Mouse (Mus musculus): ENCODE measurements around the gene B4galnt2. TPM values are rescaled to one million over a fixed set of nuclear protein-coding genes. Genes with fewer than 3 reads are reported as not detected.
A peak's percentile ranks its signal among the peaks of the same experiment; 100 is the strongest.

B4galnt2 gene
- total and polyA plus RNA-seq, 3 experiments, result 0.15 to 4.5 TPM; not detected in 1

DNA sequence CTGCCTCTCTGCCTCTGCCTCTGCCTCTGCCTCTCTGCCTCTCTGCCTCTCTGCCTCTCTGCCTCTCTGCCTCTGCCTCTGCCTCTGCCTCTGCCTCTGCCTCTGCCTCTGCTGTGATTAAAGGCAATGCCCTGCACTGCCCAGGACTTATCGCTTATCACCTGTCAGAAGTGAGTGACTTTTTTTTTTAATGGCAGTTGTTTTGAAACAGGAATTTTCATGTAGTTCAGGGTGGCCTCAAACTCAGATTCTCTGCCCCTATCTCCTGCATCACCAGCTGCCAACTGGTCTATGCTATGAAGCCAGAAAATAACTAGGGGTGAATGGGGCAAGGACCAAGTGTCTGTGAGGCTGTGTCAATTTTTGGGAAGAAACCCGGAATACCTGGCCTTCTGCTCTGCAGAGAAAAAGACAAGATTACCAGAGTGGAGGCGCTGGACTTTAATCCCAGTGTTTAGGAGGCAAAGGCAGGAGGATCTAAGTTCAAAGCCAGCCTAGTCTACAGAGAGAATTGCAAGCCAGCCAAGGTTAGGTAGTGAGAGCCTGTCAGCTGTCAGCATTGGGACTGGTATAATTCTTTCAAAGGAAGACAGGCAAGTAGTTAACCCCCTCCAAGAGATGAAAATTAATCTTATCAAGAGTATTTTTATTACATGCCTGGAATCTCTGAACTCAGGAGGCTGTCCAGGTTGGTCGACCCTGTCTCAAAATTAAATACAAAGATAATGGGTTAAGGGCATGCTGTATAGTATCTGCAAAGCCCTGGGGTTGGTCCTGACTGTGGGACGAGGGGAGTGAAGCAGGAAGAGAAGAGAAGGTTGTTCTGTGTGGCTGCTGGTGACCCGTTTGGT lies 88.1 kb downstream of the B4galnt2 start (continued):
- TF ChIP-seq JUND (IDR thresholded peaks at IDR 0.05; ENCODE audit: low read depth, low read length) (no peak), NELFE (IDR thresholded peaks at IDR 0.05; ENCODE audit: low read depth, low read length) (no peak; the same call in 1 of the 2 replicates), SMC3 (IDR thresholded peaks at IDR 0.05; ENCODE audit: low read depth, low read length) (no peak), MYC (IDR thresholded peaks at IDR 0.05; ENCODE audit: low read depth, low read length) (no peak)

DNA sequence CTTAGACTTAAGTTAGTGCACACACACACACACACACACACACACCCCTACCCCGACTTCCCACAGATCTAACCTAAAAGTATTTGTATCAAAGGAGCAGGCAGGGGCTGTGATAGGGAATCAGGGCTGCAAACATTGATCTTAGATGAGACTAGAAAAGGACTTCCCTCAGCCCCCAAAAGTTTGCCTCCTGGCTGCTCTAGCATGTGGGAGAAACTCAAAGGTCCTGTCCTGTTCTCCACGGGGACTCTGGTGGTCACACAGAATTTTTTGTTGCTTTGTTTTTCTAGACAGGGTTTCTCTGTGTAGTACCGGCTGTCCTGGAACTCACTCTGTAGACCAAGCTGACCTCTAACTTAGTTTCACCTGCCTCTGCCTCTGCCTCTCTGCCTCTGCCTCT lies 89.1 kb downstream of the B4galnt2 start:
- Histone ChIP-seq H3K9me3 (replicated peaks; ENCODE audit: insufficient read depth, low read length) (no peaks in the 10 kb centered on the region), H3K9ac (ENCODE audit: control insufficient read depth, low read depth, low read length, poor library complexity, severe bottlenecking) (peak overlapping the region; percentile 85), H3K4me1 (ENCODE audit: control insufficient read depth in 1 of 2, insufficient read depth in 2 of 2, low read length in 2 of 2) (peaks cover 29 to 44% of the 10 kb centered on the region in 2 experiments), H3K79me2 (ENCODE audit: control insufficient read depth, insufficient read depth, low read length, poor library complexity) (peaks cover 5% of the 10 kb centered on the region; the same call in 1 of the 2 replicates), H3K27me3 (ENCODE audit: control insufficient read depth in 1 of 2, insufficient read depth in 2 of 2, low read length in 2 of 2) (no peaks in the 10 kb centered on the region), H3K4me3 (ENCODE audit: control insufficient read depth in 1 of 2, insufficient read depth in 1 of 2, low read depth in 2 of 2, low read length in 2 of 2) (peak overlapping the region; percentile 69 to 93; a peak in 3 of 4 replicates), H3K36me3 (ENCODE audit: control insufficient read depth in 1 of 2, insufficient read depth in 2 of 2, low read length in 2 of 2) (peaks cover 0 to 32% of the 10 kb centered on the region in 2 experiments; a peak in 2 of 4 replicates), H3K27ac (ENCODE audit: control insufficient read depth, low read depth, low read length) (no peak overlapping the region)
- TF ChIP-seq BHLHE40 (IDR thresholded peaks at IDR 0.05; ENCODE audit: borderline replicate concordance, low read depth, low read length) (no peak), TAL1 (IDR thresholded peaks at IDR 0.05; ENCODE audit: low read length) (no peak), GABPA (IDR thresholded peaks at IDR 0.05; ENCODE audit: low read depth, low read length) (no peak), RAD21 (IDR thresholded peaks at IDR 0.05; ENCODE audit: low read depth, low read length) (no peak), MAX (IDR thresholded peaks at IDR 0.05; ENCODE audit: low read length) (no peak), NRF1 (IDR thresholded peaks at IDR 0.05; ENCODE audit: insufficient read depth, low read depth, low read length, poor library complexity, severe bottlenecking) (no peak), CHD2 (IDR thresholded peaks at IDR 0.05; ENCODE audit: low read length) (no peak), SIN3A (IDR thresholded peaks at IDR 0.05; ENCODE audit: low read length) (no peak), GATA1 (IDR thresholded peaks at IDR 0.05; ENCODE audit: low read depth, low read length) (no peak), ELF1 (IDR thresholded peaks at IDR 0.05; ENCODE audit: low read depth, low read length) (no peak), MXI1 (IDR thresholded peaks at IDR 0.05; ENCODE audit: low read depth, low read length) (no peak), RCOR1 (IDR thresholded peaks at IDR 0.05; ENCODE audit: low read depth, low read length) (no peak), UBTF (IDR thresholded peaks at IDR 0.05; ENCODE audit: borderline replicate concordance, insufficient read depth, low read depth, low read length) (no peak), MEF2A (IDR thresholded peaks at IDR 0.05; ENCODE audit: extremely low read depth, insufficient replicate concordance, low read depth, low read length, poor library complexity, severe bottlenecking) (no peak), MAZ (IDR thresholded peaks at IDR 0.05; ENCODE audit: low read depth, low read length) (no peak), POLR2A (IDR thresholded peaks at IDR 0.05; ENCODE audit: control insufficient read depth in 1 of 2, insufficient read depth in 1 of 2, low read depth in 1 of 2, low read length in 2 of 2, poor library complexity in 1 of 2) (no peak)
- DNase-seq (ENCODE audit: low read depth, low spot score), result peak; percentile 50

All from MEL (cell line).